Mouse (Mus musculus) MEL (cell line): ENCODE measurements at regions not wholly inside any gene's neighbourhood (a gene's known extent, or its start where the extent isn't known, plus 50 kb on each side); places are given as distances from the start of the nearest gene placed in this dataset.

Experiments used
- DNase-seq: peaks from one replicate; pipeline ENCODE4 v3.0.0; 2011; ENCODE audit warnings: low read depth, low spot score
- H3K27ac ChIP-seq: 2 replicates; pipeline ENCODE4 v1.5.1; 2012; ENCODE audit warnings: low read depth, mild to moderate bottlenecking, control low read depth, low read length, moderate library complexity; ENCODE audit not compliant: control insufficient read depth
- H3K27me3 ChIP-seq, 2 experiments: fragments of 150-350 bp in 1 of 2; sonication (generic) in 1 of 2; 2 replicates each; pipeline ENCODE4 v1.6.1; 2012; ENCODE audit warnings: low read length in 2 of 2, mild to moderate bottlenecking in 2 of 2, improper control_type of control experiment in 1 of 2, moderate library complexity in 1 of 2; ENCODE audit not compliant: insufficient read depth in 2 of 2, control insufficient read depth in 1 of 2
- H3K36me3 ChIP-seq, 2 experiments: 2 replicates each; pipeline ENCODE4 v1.6.1; 2012 to 2014; ENCODE audit warnings: low read length in 2 of 2, improper control_type of control experiment in 1 of 2, inconsistent platforms in 1 of 2, mild to moderate bottlenecking in 1 of 2; ENCODE audit not compliant: insufficient read depth in 2 of 2, control insufficient read depth in 1 of 2
- H3K4me1 ChIP-seq, 2 experiments: fragments of 150-350 bp in 1 of 2; sonication (generic) in 1 of 2; 2 replicates each; pipeline ENCODE4 v1.6.1; 2012; ENCODE audit warnings: low read length in 2 of 2, improper control_type of control experiment in 1 of 2, mild to moderate bottlenecking in 1 of 2; ENCODE audit not compliant: insufficient read depth in 2 of 2, control insufficient read depth in 1 of 2
- H3K4me3 ChIP-seq, 2 experiments: fragments of 150-350 bp in 1 of 2; sonication (generic) in 1 of 2; 2 replicates each; pipeline ENCODE4 v1.5.1; 2012; ENCODE audit warnings: low read depth in 2 of 2, low read length in 2 of 2, mild to moderate bottlenecking in 2 of 2, moderate library complexity in 2 of 2, control low read depth in 1 of 2, improper control_type of control experiment in 1 of 2; ENCODE audit not compliant: control insufficient read depth in 1 of 2, insufficient read depth in 1 of 2
- H3K79me2 ChIP-seq: 2 replicates; pipeline ENCODE4 v1.6.1; 2012; ENCODE audit warnings: mild to moderate bottlenecking, low read length, moderate library complexity; ENCODE audit not compliant: control insufficient read depth, poor library complexity, insufficient read depth
- H3K9ac ChIP-seq: 2 replicates; pipeline ENCODE4 v1.6.1; 2012; ENCODE audit warnings: low read depth, mild to moderate bottlenecking, control low read depth, low read length, moderate library complexity; ENCODE audit not compliant: control insufficient read depth, poor library complexity, severe bottlenecking
- H3K9me3 ChIP-seq: fragments of 150-350 bp; sonication (generic); replicated peaks from 2 replicates; pipeline ENCODE4 v1.6.1; 2012; ENCODE audit warnings: mild to moderate bottlenecking, low read length, improper control_type of control experiment, moderate library complexity; ENCODE audit not compliant: insufficient read depth
- CHD1 ChIP-seq: IDR thresholded peaks from 2 replicates; pipeline ENCODE4 v1.6.1; 2012; ENCODE audit warnings: low read depth, mild to moderate bottlenecking, inconsistent platforms, low read length, improper control_type of control experiment
- CTCF ChIP-seq, 3 experiments: IDR thresholded peaks in 2 of 3; conservative IDR thresholded peaks in 1 of 3; 2 replicates each; pipeline ENCODE4 v1.5.1; 2011 to 2012; ENCODE audit warnings: low read length in 3 of 3, low read depth in 2 of 3, mild to moderate bottlenecking in 2 of 3, improper control_type of control experiment in 1 of 3, inconsistent platforms in 1 of 3, mixed read lengths in 1 of 3, moderate library complexity in 1 of 3; ENCODE audit not compliant: control insufficient read depth in 1 of 3, insufficient read depth in 1 of 3, poor library complexity in 1 of 3, severe bottlenecking in 1 of 3
- E2F4 ChIP-seq: IDR thresholded peaks from 2 replicates; pipeline ENCODE4 v1.6.1; 2011; ENCODE audit warnings: low read depth, low read length, improper control_type of control experiment, borderline replicate concordance
- EP300 ChIP-seq, 2 experiments: IDR thresholded peaks; 2 replicates each; pipeline ENCODE4 v1.6.1; 2011; ENCODE audit warnings: improper control_type of control experiment in 2 of 2, low read length in 2 of 2, low read depth in 1 of 2, mild to moderate bottlenecking in 1 of 2
- ETS1 ChIP-seq: IDR thresholded peaks from 2 replicates; pipeline ENCODE4 v1.6.1; 2012; ENCODE audit warnings: low read depth, mild to moderate bottlenecking, inconsistent platforms, low read length, improper control_type of control experiment, moderate library complexity
- GATA1 ChIP-seq: IDR thresholded peaks from 2 replicates; pipeline ENCODE4 v1.6.1; 2011; ENCODE audit warnings: low read depth, low read length, improper control_type of control experiment
- HCFC1 ChIP-seq: IDR thresholded peaks from 2 replicates; pipeline ENCODE4 v1.6.1; 2012; ENCODE audit warnings: low read depth, mild to moderate bottlenecking, inconsistent platforms, low read length, improper control_type of control experiment, moderate library complexity
- JUND ChIP-seq: IDR thresholded peaks from 2 replicates; pipeline ENCODE4 v1.6.1; 2011; ENCODE audit warnings: low read depth, mild to moderate bottlenecking, improper control_type of control experiment, low read length
- KAT2A ChIP-seq: conservative IDR thresholded peaks from 2 replicates; pipeline ENCODE4 v1.6.1; 2012; ENCODE audit warnings: low read depth, low read length, improper control_type of control experiment, inconsistent platforms
- MAFK ChIP-seq: IDR thresholded peaks from 2 replicates; pipeline ENCODE4 v1.6.1; 2011; ENCODE audit warnings: low read depth, mild to moderate bottlenecking, low read length, improper control_type of control experiment, borderline replicate concordance
- MAX ChIP-seq: IDR thresholded peaks from 2 replicates; pipeline ENCODE4 v1.6.1; 2011; ENCODE audit warnings: low read length, improper control_type of control experiment
- MAZ ChIP-seq: IDR thresholded peaks from 2 replicates; pipeline ENCODE4 v1.6.1; 2012; ENCODE audit warnings: low read depth, mild to moderate bottlenecking, inconsistent platforms, low read length, improper control_type of control experiment
- MEF2A ChIP-seq: IDR thresholded peaks from 2 replicates; pipeline ENCODE4 v1.6.1; 2014; ENCODE audit warnings: low read depth, mild to moderate bottlenecking, inconsistent platforms, low read length, improper control_type of control experiment; ENCODE audit not compliant: poor library complexity, insufficient replicate concordance, severe bottlenecking; ENCODE audit errors: extremely low read depth
- NRF1 ChIP-seq: IDR thresholded peaks from 2 replicates; pipeline ENCODE4 v1.6.1; 2014; ENCODE audit warnings: low read depth, mild to moderate bottlenecking, inconsistent platforms, low read length, improper control_type of control experiment, moderate library complexity; ENCODE audit not compliant: poor library complexity, insufficient read depth, severe bottlenecking
- POLR2AphosphoS2 ChIP-seq: IDR thresholded peaks from 2 replicates; pipeline ENCODE4 v1.6.1; 2011; ENCODE audit warnings: low read length, improper control_type of control experiment
- RAD21 ChIP-seq: IDR thresholded peaks from 2 replicates; pipeline ENCODE4 v1.6.1; 2011; ENCODE audit warnings: mild to moderate bottlenecking, low read depth, low read length, improper control_type of control experiment
- SIN3A ChIP-seq: IDR thresholded peaks from 2 replicates; pipeline ENCODE4 v1.6.1; 2012; ENCODE audit warnings: low read length, improper control_type of control experiment, inconsistent platforms
- TAL1 ChIP-seq: IDR thresholded peaks from 2 replicates; pipeline ENCODE4 v1.6.1; 2012; ENCODE audit warnings: mild to moderate bottlenecking, inconsistent platforms, low read length, moderate library complexity, mixed read lengths
- TCF12 ChIP-seq: IDR thresholded peaks from 2 replicates; pipeline ENCODE4 v1.6.1; 2014; ENCODE audit warnings: low read depth, mild to moderate bottlenecking, inconsistent platforms, low read length, improper control_type of control experiment, moderate library complexity
- UBTF ChIP-seq: IDR thresholded peaks from 2 replicates; pipeline ENCODE4 v1.6.1; 2012; ENCODE audit warnings: low read depth, mild to moderate bottlenecking, inconsistent platforms, low read length, improper control_type of control experiment, moderate library complexity, borderline replicate concordance; ENCODE audit not compliant: insufficient read depth
- USF2 ChIP-seq, 2 experiments: IDR thresholded peaks; 2 replicates each; pipeline ENCODE4 v1.6.1; 2011 to 2012; ENCODE audit warnings: improper control_type of control experiment in 2 of 2, low read length in 2 of 2, borderline replicate concordance in 1 of 2, inconsistent platforms in 1 of 2, low read depth in 1 of 2, mild to moderate bottlenecking in 1 of 2; ENCODE audit not compliant: insufficient read depth in 1 of 2
- ZC3H11A ChIP-seq: IDR thresholded peaks from 2 replicates; pipeline ENCODE4 v1.6.1; 2012; ENCODE audit warnings: low read depth, mild to moderate bottlenecking, inconsistent platforms, low read length, improper control_type of control experiment
- ZMIZ1 ChIP-seq: IDR thresholded peaks from 2 replicates; pipeline ENCODE4 v1.6.1; 2012; ENCODE audit warnings: low read depth, mild to moderate bottlenecking, inconsistent platforms, low read length, improper control_type of control experiment, moderate library complexity
- ZNF384 ChIP-seq: IDR thresholded peaks from 2 replicates; pipeline ENCODE4 v1.6.1; 2012; ENCODE audit warnings: low read depth, mild to moderate bottlenecking, inconsistent platforms, low read length, improper control_type of control experiment

DNA sequence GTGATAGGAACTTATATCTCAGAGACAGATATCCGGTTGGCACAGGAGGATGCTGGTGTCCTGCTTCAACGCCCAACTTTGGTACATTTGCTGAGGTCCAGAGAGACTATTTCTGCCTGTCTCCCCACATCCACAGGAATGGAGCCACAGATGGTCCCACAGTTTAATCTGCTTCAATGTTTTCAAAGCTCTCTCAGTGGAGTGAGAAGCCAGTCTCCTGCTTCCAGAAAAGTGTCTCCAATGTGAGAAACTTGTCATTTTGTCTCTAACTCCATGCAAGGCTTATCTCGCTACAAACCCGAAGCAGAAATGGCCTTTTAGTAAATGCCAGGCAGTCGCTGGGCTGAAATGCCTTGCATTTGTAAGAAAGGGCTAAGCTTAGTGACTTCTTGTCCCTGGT lies 86.9 kb upstream of the Frmd4a start:
- no peak overlapping the region for H3K4me3 ChIP-seq

GRCm38 (mm10) chr2:3940786-3941185 lies 76.7 kb upstream of the Frmd4a start:
- no peak for DNase-seq
- TF ChIP-seq TCF12 (no peak), CTCF (IDR thresholded peaks at IDR 0.05 in 2 of 3, conservative IDR thresholded peaks at IDR 0.05 in 1 of 3; ENCODE audit: control insufficient read depth in 1 of 3, insufficient read depth in 1 of 3, low read depth in 2 of 3, low read length in 3 of 3, poor library complexity in 1 of 3, severe bottlenecking in 1 of 3) (no peak), GATA1 (no peak), MEF2A (no peak), ZC3H11A (no peak), ETS1 (no peak), HCFC1 (no peak), MAX (no peak), USF2 (IDR thresholded peaks at IDR 0.05; ENCODE audit: borderline replicate concordance in 1 of 2, insufficient read depth in 1 of 2, low read depth in 1 of 2, low read length in 2 of 2) (no peak), EP300 (IDR thresholded peaks at IDR 0.05; ENCODE audit: low read depth in 1 of 2, low read length in 2 of 2) (no peak), RAD21 (no peak), TAL1 (no peak), SIN3A (no peak), JUND (no peak), KAT2A (no peak), NRF1 (no peak)
- Histone ChIP-seq H3K4me1 (no peaks in the 10 kb centered on the region), H3K9ac (no peak overlapping the region), H3K36me3 (no peaks in the 10 kb centered on the region), H3K27ac (no peak overlapping the region), H3K27me3 (no peaks in the 10 kb centered on the region; a peak in 1 of 4 replicates), H3K9me3 (no peaks in the 10 kb centered on the region), H3K79me2 (no peaks in the 10 kb centered on the region), H3K4me3 (no peak overlapping the region)

More for the DNA sequence above, 86.9 kb upstream of the Frmd4a start:
- H3K4me1 ChIP-seq = no peaks in the 10 kb centered on the region
- no peaks in the 10 kb centered on the region for H3K36me3 ChIP-seq
- no peak overlapping the region for H3K27ac ChIP-seq
- H3K9me3 ChIP-seq = no peaks in the 10 kb centered on the region
- no peaks in the 10 kb centered on the region for H3K27me3 ChIP-seq
- no peaks in the 10 kb centered on the region for H3K79me2 ChIP-seq
- DNase-seq = no peak
- no peak overlapping the region for H3K9ac ChIP-seq
- no peak for TF ChIP-seq ZNF384
- no peak for TF ChIP-seq E2F4
- no peak for TF ChIP-seq MAFK
- TF ChIP-seq CTCF (IDR thresholded peaks at IDR 0.05 in 2 of 3, conservative IDR thresholded peaks at IDR 0.05 in 1 of 3; ENCODE audit: control insufficient read depth in 1 of 3, insufficient read depth in 1 of 3, low read depth in 2 of 3, low read length in 3 of 3, poor library complexity in 1 of 3, severe bottlenecking in 1 of 3) = no peak
- TF ChIP-seq TAL1 = no peak
- TF ChIP-seq POLR2AphosphoS2 = no peak
- TF ChIP-seq SIN3A = no peak
- no peak for TF ChIP-seq EP300 (IDR thresholded peaks at IDR 0.05; ENCODE audit: low read depth in 1 of 2, low read length in 2 of 2)
- no peak for TF ChIP-seq GATA1
- TF ChIP-seq CHD1 = no peak
- no peak for TF ChIP-seq ETS1
- no peak for TF ChIP-seq ZMIZ1
- no peak for TF ChIP-seq UBTF
- TF ChIP-seq TCF12 = no peak
- TF ChIP-seq MAZ = no peak
- TF ChIP-seq USF2 (IDR thresholded peaks at IDR 0.05; ENCODE audit: borderline replicate concordance in 1 of 2, insufficient read depth in 1 of 2, low read depth in 1 of 2, low read length in 2 of 2) = no peak
- TF ChIP-seq, all 39 proteins: peak for 0
